Mouse (Mus musculus) layer of hippocampus, postnatal 25 days (tissue): Measurements from ENCODE around the gene Kcnmb4. TPM values are rescaled to one million over a fixed set of nuclear protein-coding genes. Genes with fewer than 3 reads are reported as not detected.

ENCODE experiments used
- DNase-seq, 2 experiments: peaks; one replicate each; pipeline ENCODE4 v3.0.0; 2022; ENCODE audit warnings: mixed read lengths in 2 of 2, low spot score in 1 of 2; ENCODE audit errors: extremely low spot score in 1 of 2
- total RNA-seq, 2 experiments: library from RNA; stranded (reverse); gene quantifications; 2 replicates each; pipeline ENCODE4 v1.2.3; 2021

Kcnmb4 gene
- total RNA-seq, 2 experiments from 2014 or later = 75.3 to 77.9 TPM

GRCm38 (mm10) chr10:116458786-116459185 lies 14.9 kb downstream of the Kcnmb4 start:
- no peak for DNase-seq

- no peak for DNase-seq
Observed at GRCm38 (mm10) chr10:116452771-116453170, 20.9 kb downstream of the Kcnmb4 start.

- DNase-seq = no peak
Observed at GRCm38 (mm10) chr10:116450621-116451020, 23.1 kb downstream of the Kcnmb4 start.

GRCm38 (mm10) chr10:116448166-116448565 lies 25.5 kb downstream of the Kcnmb4 start:
- no peak for DNase-seq

- no peak for DNase-seq
Observed at GRCm38 (mm10) chr10:116447176-116447575, 26.5 kb downstream of the Kcnmb4 start.

- no peak for DNase-seq
Observed at GRCm38 (mm10) chr10:116446040-116446439, 27.6 kb downstream of the Kcnmb4 start.

- DNase-seq = no peak
Observed at GRCm38 (mm10) chr10:116444826-116445225, 28.9 kb downstream of the Kcnmb4 start.

GRCm38 (mm10) chr10:116444371-116444770 lies 29.3 kb downstream of the Kcnmb4 start:
- DNase-seq = no peak

GRCm38 (mm10) chr10:116440946-116441345 lies 32.7 kb downstream of the Kcnmb4 start:
- DNase-seq = no peak

GRCm38 (mm10) chr10:116440088-116440487 lies 33.6 kb downstream of the Kcnmb4 start:
- DNase-seq = no peak

- DNase-seq = no peak
Observed at GRCm38 (mm10) chr10:116435455-116435854, 38.2 kb downstream of the Kcnmb4 start.

GRCm38 (mm10) chr10:116432421-116432820 lies 41.3 kb downstream of the Kcnmb4 start:
- DNase-seq = no peak

- DNase-seq = peak in 1 of 2 experiments; percentile 34
Observed at GRCm38 (mm10) chr10:116428026-116428780, 45.5 kb downstream of the Kcnmb4 start.

- DNase-seq = no peak
Observed at GRCm38 (mm10) chr10:116426176-116426575, 47.5 kb downstream of the Kcnmb4 start.

- DNase-seq = no peak
Observed at GRCm38 (mm10) chr10:116424921-116425320, 48.8 kb downstream of the Kcnmb4 start.

GRCm38 (mm10) chr10:116422551-116422950 lies 51.1 kb downstream of the Kcnmb4 start:
- DNase-seq = no peak

- no peak for DNase-seq
Observed at GRCm38 (mm10) chr10:116420976-116421375, 52.7 kb downstream of the Kcnmb4 start.

- DNase-seq = no peak
Observed at GRCm38 (mm10) chr10:116418121-116418726, 55.5 kb downstream of the Kcnmb4 start.

GRCm38 (mm10) chr10:116416726-116417125 lies 57.0 kb downstream of the Kcnmb4 start:
- no peak for DNase-seq

- no peak for DNase-seq
Observed at GRCm38 (mm10) chr10:116416142-116416541, 57.5 kb downstream of the Kcnmb4 start.

GRCm38 (mm10) chr10:116410826-116411225 lies 62.9 kb downstream of the Kcnmb4 start:
- DNase-seq = no peak
